Mouse (Mus musculus) liver, embryonic 15.5 days (tissue): ENCODE data around the gene Taf1a. TPM values are rescaled to one million over a fixed set of nuclear protein-coding genes. Genes with fewer than 3 reads are reported as not detected.

ENCODE experiments used
- polyA plus RNA-seq: library from polyadenylated mRNA; unstranded; fragments of >200 nt; fragmentation: Nextera tagmentation; extraction: Ambion mirVana; gene quantifications from 2 replicates; pipeline ENCODE4 v1.2.1, GENCODE M21; 2015

Taf1a gene
- polyA plus RNA-seq, 1 experiment from 2014 or later = 4.0 TPM

Other genes with a start within 250 kb of the Taf1a start
- gene Disp1, start 167.5 kb upstream of the Taf1a start, polyA plus RNA-seq = 2.9 and 3.6 TPM in 2 replicates
- 16.2 and 17.5 TPM in 2 replicates for gene Aida, start 92.4 kb upstream of the Taf1a start, polyA plus RNA-seq
- gene Brox, start 91.7 kb upstream of the Taf1a start, polyA plus RNA-seq = 18.3 and 18.5 TPM in 2 replicates
- 27.0 and 27.5 TPM in 2 replicates for gene Mia3, start 19.4 kb upstream of the Taf1a start, polyA plus RNA-seq
- not detected in 2 replicates for gene Hhipl2, start 29.2 kb downstream of the Taf1a start, polyA plus RNA-seq